Mouse (Mus musculus) macrophage (primary cell): ENCODE results near the gene Prrc2b. TPM values are rescaled to one million over a fixed set of nuclear protein-coding genes. Genes with fewer than 3 reads are reported as not detected.

Source experiments
- H3K27ac ChIP-seq: fragments of 350-480 bp; formaldehyde crosslinking; 2 replicates; pipeline ENCODE4 v1.9.0; 2021
- H3K36me3 ChIP-seq: fragments of 350-480 bp; formaldehyde crosslinking; 2 replicates; pipeline ENCODE4 v1.9.0; 2021; ENCODE audit errors: inconsistent target
- H3K4me3 ChIP-seq: fragments of 350-480 bp; formaldehyde crosslinking; 2 replicates; pipeline ENCODE4 v1.9.0; 2021; ENCODE audit errors: inconsistent target
- H3K79me2 ChIP-seq: fragments of 350-480 bp; formaldehyde crosslinking; 2 replicates; pipeline ENCODE4 v1.9.0; 2021; ENCODE audit errors: inconsistent target
- WGBS: methylation state at CpG from one replicate; pipeline ENCODE4 v1.1.7; 2026; ENCODE audit warnings: inconsistent platforms; ENCODE audit not compliant: missing documents; 5-methylcytosine and 5-hydroxymethylcytosine counted together
- polyA plus RNA-seq: library from polyadenylated mRNA; stranded (reverse); fragments of 250-400 nt; gene quantifications from 3 replicates; pipeline ENCODE4 v1.2.4, GENCODE M21; 2018; ENCODE audit warnings: inconsistent platforms

Prrc2b gene
- polyA plus RNA-seq, 1 experiment from 2014 or later = 29.1 TPM

- Histone ChIP-seq H3K36me3 (peaks cover 11% of the 10 kb centered on the region), H3K79me2 (no peaks in the 10 kb centered on the region; the same call in 1 of the 2 replicates), H3K27ac (peak within 1 kb of the TSS; percentile 56), H3K4me3 (peak within 1 kb of the TSS; percentile 71)
- WGBS = under 1% methylated on average over 48 of the region's 54 CpGs
Measured at GRCm38 (mm10) chr2:32235886-32236759, 85.2 kb downstream of the Prrc2b start, which contains the start of gene Pomt1. TSS of gene Pomt1 (plus strand) at chr2:32236590.

GRCm38 (mm10) chr2:32236760-32237487, 86.0 kb downstream of the Prrc2b start:
- H3K4me3 ChIP-seq = peak overlapping the region; percentile 71
- peaks cover 6% of the 10 kb centered on the region; the same call in 1 of the 2 replicates for H3K36me3 ChIP-seq
- H3K27ac ChIP-seq = peak overlapping the region; percentile 50
- no peaks in the 10 kb centered on the region; the same call in 1 of the 2 replicates for H3K79me2 ChIP-seq
- WGBS = under 1% methylated on average over 20 of the region's 20 CpGs

- H3K27ac ChIP-seq = no peak overlapping the region; the same call in 1 of the 2 replicates
- peak overlapping the region; percentile 71 for H3K4me3 ChIP-seq
- H3K36me3 ChIP-seq = peaks cover 6% of the 10 kb centered on the region; the same call in 1 of the 2 replicates
- no peaks in the 10 kb centered on the region; the same call in 1 of the 2 replicates for H3K79me2 ChIP-seq
- WGBS = 43% methylated on average over 4 of the region's 4 CpGs
Measured at GRCm38 (mm10) chr2:32237571-32237970, 86.7 kb downstream of the Prrc2b start.

GRCm38 (mm10) chr2:32238708-32239435, 88.0 kb downstream of the Prrc2b start:
- no peak overlapping the region for H3K27ac ChIP-seq
- WGBS = 95% methylated on average over 9 of the region's 9 CpGs
- no peaks in the 10 kb centered on the region; the same call in 1 of the 2 replicates for H3K79me2 ChIP-seq
- H3K4me3 ChIP-seq = no peak overlapping the region
- H3K36me3 ChIP-seq = no peaks in the 10 kb centered on the region

- H3K27ac ChIP-seq = no peak overlapping the region
- H3K79me2 ChIP-seq = no peaks in the 10 kb centered on the region
- 93% methylated on average over 5 of the region's 5 CpGs for WGBS
- no peak overlapping the region for H3K4me3 ChIP-seq
- peaks cover 11% of the 10 kb centered on the region; the same call in 1 of the 2 replicates for H3K36me3 ChIP-seq
Measured at GRCm38 (mm10) chr2:32240591-32240990, 89.7 kb downstream of the Prrc2b start.

- Histone ChIP-seq H3K4me3 (no peak overlapping the region), H3K27ac (no peak overlapping the region), H3K79me2 (no peaks in the 10 kb centered on the region), H3K36me3 (peaks cover 22% of the 10 kb centered on the region; the same call in 1 of the 2 replicates)
- 92% methylated on average over 4 of the region's 4 CpGs for WGBS
Measured at GRCm38 (mm10) chr2:32242986-32243385, 92.1 kb downstream of the Prrc2b start.

- Histone ChIP-seq H3K36me3 (peaks cover 35% of the 10 kb centered on the region; the same call in 1 of the 2 replicates), H3K4me3 (no peak overlapping the region), H3K27ac (no peak overlapping the region), H3K79me2 (no peaks in the 10 kb centered on the region)
- 93% methylated on average over 4 of the region's 4 CpGs for WGBS
Measured at GRCm38 (mm10) chr2:32246741-32247140, 95.9 kb downstream of the Prrc2b start.

GRCm38 (mm10) chr2:32248377-32249361, 97.8 kb downstream of the Prrc2b start:
- no peak overlapping the region for H3K4me3 ChIP-seq
- 87% methylated on average over 10 of the region's 10 CpGs for WGBS
- H3K79me2 ChIP-seq = no peaks in the 10 kb centered on the region
- H3K36me3 ChIP-seq = peaks cover 39% of the 10 kb centered on the region; the same call in 1 of the 2 replicates
- H3K27ac ChIP-seq = no peak overlapping the region

- Histone ChIP-seq H3K4me3 (no peak overlapping the region), H3K79me2 (no peaks in the 10 kb centered on the region), H3K27ac (no peak overlapping the region), H3K36me3 (peaks cover 48% of the 10 kb centered on the region)
- 93% methylated on average over 11 of the region's 12 CpGs for WGBS
Measured at GRCm38 (mm10) chr2:32251791-32252527, 101.1 kb downstream of the Prrc2b start.

- 95% methylated on average over 5 of the region's 5 CpGs for WGBS
- Histone ChIP-seq H3K36me3 (peaks cover 48% of the 10 kb centered on the region), H3K27ac (no peak overlapping the region), H3K79me2 (no peaks in the 10 kb centered on the region), H3K4me3 (no peak overlapping the region)
Measured at GRCm38 (mm10) chr2:32252658-32253057, 101.8 kb downstream of the Prrc2b start.

- 90% methylated on average over 1 of the region's 1 CpGs for WGBS
- Histone ChIP-seq H3K27ac (no peak overlapping the region), H3K4me3 (no peak overlapping the region), H3K79me2 (peaks cover under 1% of the 10 kb centered on the region; the same call in 1 of the 2 replicates), H3K36me3 (peaks cover 48% of the 10 kb centered on the region)
Measured at GRCm38 (mm10) chr2:32253352-32253751, 102.5 kb downstream of the Prrc2b start.

- Histone ChIP-seq H3K79me2 (peaks cover 13% of the 10 kb centered on the region), H3K4me3 (no peak overlapping the region), H3K27ac (no peak overlapping the region), H3K36me3 (peaks cover 39% of the 10 kb centered on the region)
- WGBS = 90% methylated on average over 5 of the region's 5 CpGs
Measured at GRCm38 (mm10) chr2:32254563-32254962, 103.7 kb downstream of the Prrc2b start.

GRCm38 (mm10) chr2:32256273-32256672, 105.4 kb downstream of the Prrc2b start:
- Histone ChIP-seq H3K27ac (no peak overlapping the region), H3K36me3 (peaks cover 39% of the 10 kb centered on the region), H3K4me3 (no peak overlapping the region), H3K79me2 (peaks cover 14% of the 10 kb centered on the region)
- 93% methylated on average over 11 of the region's 11 CpGs for WGBS
